Mouse (Mus musculus) cerebellum, adult 2 months (tissue): Measurements from ENCODE around the gene Map3k9.

Experiments
- CTCF ChIP-seq: fragments of 200-500 bp; IDR thresholded peaks from 2 replicates; pipeline ENCODE4 v1.5.1; 2011; ENCODE audit warnings: low read depth, mild to moderate bottlenecking, control low read depth, low read length, moderate library complexity, borderline replicate concordance; ENCODE audit not compliant: insufficient read depth
- POLR2A ChIP-seq: fragments of 200-500 bp; IDR thresholded peaks from 2 replicates; pipeline ENCODE4 v1.6.1; 2011; ENCODE audit warnings: low read length, control low read depth, borderline replicate concordance; ENCODE audit not compliant: insufficient read depth

DNA sequence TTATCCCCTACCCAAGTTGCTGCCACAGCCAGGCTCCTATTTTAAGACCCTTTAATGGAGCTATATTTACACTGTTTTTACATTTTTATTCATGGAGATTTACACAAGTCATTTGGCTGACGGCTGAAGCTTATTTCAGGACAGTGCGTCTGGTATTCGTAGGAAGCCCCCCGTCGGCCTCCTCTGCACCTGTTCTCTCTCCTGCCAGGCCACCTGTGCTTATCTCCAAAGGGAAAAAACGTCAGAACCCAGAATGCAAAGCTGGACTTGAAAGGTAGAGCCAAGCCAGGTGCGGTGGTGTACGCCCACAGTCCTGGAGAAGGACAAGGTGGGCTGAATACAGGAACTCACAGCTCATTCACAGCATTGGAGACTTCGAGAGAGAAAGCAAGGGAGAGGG lies 20.2 kb upstream of the Map3k9 start:
- TF ChIP-seq CTCF (no peak), POLR2A (no peak)
